Mouse (Mus musculus) CD4-positive, CD25-positive, alpha-beta regulatory T cell, adult 2 months (primary cell): Measurements from ENCODE around the gene Zfp865.

Experiments used
- DNase-seq: peaks from one replicate; pipeline ENCODE4 v3.0.0-alpha.2; 2012; ENCODE audit warnings: low read depth, low spot score

The Zfp865 gene

DNA sequence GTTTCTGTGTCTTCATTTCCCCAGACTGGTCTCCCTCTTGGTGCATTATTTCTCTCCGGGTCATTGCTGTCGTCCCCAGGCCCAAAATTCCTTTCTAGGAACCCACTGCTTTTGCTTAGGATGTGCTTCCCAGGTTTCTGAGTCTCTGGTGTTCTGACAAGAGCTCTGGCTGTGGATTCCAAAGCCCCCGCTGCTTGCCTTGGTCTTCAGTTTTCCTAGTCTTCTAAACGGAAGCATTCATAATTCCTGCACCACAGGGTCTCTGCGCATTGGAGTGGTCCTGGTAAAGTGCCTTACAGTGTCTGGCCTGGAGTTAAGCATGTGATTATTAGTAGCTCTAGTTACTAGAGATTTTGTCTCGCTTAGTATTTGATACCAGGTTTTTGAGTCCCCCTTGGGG is 60.6 kb downstream of the Zfp865 start:
- no peak for DNase-seq

DNA sequence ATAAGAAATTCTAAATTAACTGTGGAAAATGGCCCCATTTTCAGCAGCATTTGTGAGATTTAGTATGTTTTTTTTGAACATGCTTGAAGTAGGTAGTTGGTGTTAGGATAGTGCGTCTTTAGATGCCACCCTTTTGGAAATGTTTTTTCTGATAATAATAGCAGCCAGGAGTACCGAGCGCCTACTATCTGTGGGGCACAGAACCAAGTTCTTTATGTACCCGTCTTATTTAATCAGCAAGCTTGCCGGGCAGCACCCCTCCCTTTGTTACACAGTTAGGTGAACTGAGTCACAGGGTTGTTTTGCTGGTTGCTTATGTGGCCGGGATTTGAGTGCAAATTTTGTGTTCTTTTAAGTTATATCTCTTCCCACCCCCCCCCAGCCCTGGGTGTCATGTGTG is 61.1 kb downstream of the Zfp865 start:
- no peak for DNase-seq

DNA sequence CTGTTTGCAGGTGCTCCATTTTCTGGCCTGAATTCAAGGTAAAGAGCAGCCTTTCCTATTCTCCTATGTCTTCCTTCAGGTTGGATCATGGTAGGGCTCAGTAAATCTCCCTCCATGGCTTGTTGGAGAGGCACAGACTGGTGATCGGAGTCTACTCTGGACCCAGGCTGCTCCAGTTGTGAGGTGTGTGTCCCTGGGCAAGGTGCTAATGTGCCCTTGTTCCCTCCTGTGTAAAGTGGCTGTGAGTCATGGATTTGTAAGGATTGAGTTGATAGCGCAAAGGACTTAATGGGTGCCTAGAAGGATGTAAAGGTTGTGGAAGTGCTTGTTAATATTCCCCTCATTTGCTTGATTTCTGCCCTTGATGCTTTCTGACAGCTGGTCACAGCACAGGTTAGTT is 61.8 kb downstream of the Zfp865 start:
- DNase-seq, result no peak

DNA sequence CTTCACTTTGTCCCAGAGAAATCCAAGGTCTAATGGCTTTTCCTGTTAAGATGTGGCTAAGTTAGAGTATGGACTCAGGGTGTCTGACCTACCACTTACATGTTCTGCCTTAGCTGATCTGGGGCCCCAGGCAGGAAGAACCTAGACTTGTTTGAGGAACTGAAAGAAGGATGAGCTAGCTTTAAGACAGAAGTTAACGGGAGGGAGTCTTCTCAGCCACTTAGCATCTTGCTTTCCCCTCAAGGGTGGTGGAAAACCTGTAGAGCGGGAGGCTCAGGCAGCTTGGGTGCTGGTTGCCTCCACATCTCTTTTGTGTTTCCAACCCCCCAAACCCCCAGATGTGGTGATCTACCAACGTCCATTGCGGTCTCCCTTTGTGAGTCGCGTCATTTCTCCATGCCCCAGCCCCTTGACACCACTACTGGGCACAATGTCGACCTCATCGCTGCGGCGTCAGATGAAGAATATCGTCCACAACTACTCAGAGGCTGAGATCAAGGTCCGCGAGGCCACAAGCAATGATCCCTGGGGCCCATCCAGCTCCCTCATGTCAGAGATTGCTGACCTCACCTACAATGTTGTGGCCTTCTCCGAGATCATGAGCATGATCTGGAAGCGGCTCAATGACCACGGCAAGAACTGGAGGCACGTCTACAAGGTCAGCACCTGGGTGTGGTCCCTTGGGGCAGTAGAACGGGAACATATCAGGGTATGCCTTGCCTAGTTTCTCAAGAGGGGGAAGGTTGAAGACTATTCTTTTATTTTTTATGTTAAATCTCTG is 63.3 kb downstream of the Zfp865 start:
- no peak for DNase-seq

DNA sequence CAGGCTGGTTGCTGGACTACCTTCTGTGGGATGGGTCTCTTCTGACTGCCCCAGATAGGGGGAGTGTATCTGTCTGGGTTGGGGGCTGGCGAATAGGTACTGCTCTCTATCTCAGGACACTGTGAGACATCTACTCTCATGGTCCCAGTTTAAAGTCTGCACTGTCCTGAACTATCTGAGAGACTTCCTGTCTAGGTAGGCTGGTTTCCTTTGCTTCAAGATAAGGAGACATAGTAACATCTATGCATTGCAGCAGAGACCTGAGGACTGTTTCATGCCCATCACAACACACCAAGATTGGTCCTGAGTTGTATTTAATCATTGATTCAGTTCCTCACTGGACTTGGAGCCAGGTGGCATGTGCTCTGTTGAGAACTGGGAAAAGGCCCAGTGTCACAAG is 65.3 kb downstream of the Zfp865 start:
- DNase-seq, result no peak
